Mouse (Mus musculus) cerebellum, adult 2 months (tissue): ENCODE measurements around the gene Sptssa.

Experiments used
- CTCF ChIP-seq: fragments of 200-500 bp; IDR thresholded peaks from 2 replicates; pipeline ENCODE4 v1.5.1; 2011; ENCODE audit warnings: low read depth, mild to moderate bottlenecking, control low read depth, low read length, moderate library complexity, borderline replicate concordance; ENCODE audit not compliant: insufficient read depth
- POLR2A ChIP-seq: fragments of 200-500 bp; IDR thresholded peaks from 2 replicates; pipeline ENCODE4 v1.6.1; 2011; ENCODE audit warnings: low read length, control low read depth, borderline replicate concordance; ENCODE audit not compliant: insufficient read depth

DNA sequence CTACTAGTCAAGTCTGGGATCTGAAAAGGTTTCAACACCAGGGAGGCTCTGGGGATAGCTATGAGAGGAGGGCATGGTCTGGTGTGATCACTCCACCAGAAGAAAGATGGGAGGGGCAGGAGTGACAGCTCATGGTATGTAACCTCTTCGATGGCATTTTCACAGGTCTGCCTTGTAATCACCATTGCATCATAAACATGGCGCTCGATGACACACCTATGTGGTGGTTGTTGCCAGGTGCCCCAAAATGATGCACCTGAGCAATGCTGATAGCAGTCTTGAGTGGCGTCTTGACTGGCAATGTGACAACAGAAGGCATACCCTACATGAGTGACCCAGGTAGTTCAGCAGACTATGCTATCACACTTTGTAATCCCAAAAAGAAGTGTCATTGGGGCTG, 15.0 kb downstream of the Sptssa start:
- no peak for TF ChIP-seq POLR2A
- no peak for TF ChIP-seq CTCF
